Mouse (Mus musculus) liver, embryonic 11.5 days (tissue): ENCODE results near the gene Ssr2. TPM values are rescaled to one million over a fixed set of nuclear protein-coding genes. Genes with fewer than 3 reads are reported as not detected.
"Not testable (repeated sequence)": the region's sequence is repeated elsewhere in the genome, so short reads cannot be mapped to it uniquely, and the experiment has no call there.

Source experiments
- ATAC-seq: fragments of 200-750 bp; cut with Nextera tagmentation; replicated peaks from 2 replicates; pipeline ENCODE4 v1.8.0; 2017; ENCODE audit warnings: moderate number of reproducible peaks, mild to moderate bottlenecking, moderate TSS enrichment, moderate library complexity; ENCODE audit not compliant: low FRiP score
- DNase-seq: peaks from one replicate; pipeline ENCODE4 v3.0.0-alpha.2; 2017; ENCODE audit warnings: low spot score
- H3K27ac ChIP-seq: fragments of 300-500 bp; sonication (generic); 2 replicates; pipeline ENCODE4 v1.5.1; 2014; ENCODE audit warnings: mild to moderate bottlenecking, low read depth, low read length, control low read depth
- H3K27me3 ChIP-seq: fragments of 300-500 bp; sonication (generic); replicated peaks from 2 replicates; pipeline ENCODE4 v1.6.1; 2014; ENCODE audit warnings: low read length, mixed read lengths; ENCODE audit not compliant: control insufficient read depth, insufficient read depth
- H3K36me3 ChIP-seq: fragments of 300-500 bp; sonication (generic); 2 replicates; pipeline ENCODE4 v1.6.1; 2014; ENCODE audit warnings: mild to moderate bottlenecking, low read length, moderate library complexity, mixed read lengths; ENCODE audit not compliant: control insufficient read depth, insufficient read depth
- H3K4me1 ChIP-seq: fragments of 300-500 bp; sonication (generic); replicated peaks from 2 replicates; pipeline ENCODE4 v1.6.1; 2014; ENCODE audit warnings: low read length, mixed read lengths; ENCODE audit not compliant: control insufficient read depth, insufficient read depth
- H3K4me2 ChIP-seq: fragments of 300-500 bp; sonication (generic); 2 replicates; pipeline ENCODE4 v1.6.1; 2014; ENCODE audit warnings: mild to moderate bottlenecking, control low read depth, moderate library complexity
- H3K4me3 ChIP-seq: fragments of 300-500 bp; sonication (generic); 2 replicates; pipeline ENCODE4 v1.5.1; 2014; ENCODE audit warnings: low read depth, low read length, control low read depth
- H3K9ac ChIP-seq: fragments of 300-500 bp; sonication (generic); 2 replicates; pipeline ENCODE4 v1.6.1; 2014; ENCODE audit warnings: low read depth, low read length, control low read depth
- H3K9me3 ChIP-seq: fragments of 300-500 bp; sonication (generic); 2 replicates; pipeline ENCODE4 v1.6.1; 2016; ENCODE audit warnings: low read length, inconsistent platforms, mixed read lengths; ENCODE audit not compliant: control insufficient read depth
- WGBS: fragments of 180-500 bp; shearing (Covaris S2); extraction: QIAGEN DNeasy Blood & Tissue Kit; methylation state at CpG from one replicate; pipeline ENCODE4 v1.1.7; 2014; 5-methylcytosine and 5-hydroxymethylcytosine counted together
- polyA plus RNA-seq: library from polyadenylated mRNA; unstranded; fragments of >200 nt; fragmentation: Nextera tagmentation; extraction: Ambion mirVana; gene quantifications from 2 replicates; pipeline ENCODE4 v1.2.1, GENCODE M21; 2014

Ssr2 gene
- polyA plus RNA-seq, 1 experiment from 2014 or later: 307 TPM

- WGBS: 61% methylated on average over 10 of the region's 10 CpGs
- peaks cover 6% of the 10 kb centered on the region for H3K4me1 ChIP-seq
- no peaks in the 10 kb centered on the region for H3K27me3 ChIP-seq
- no peaks in the 10 kb centered on the region for H3K36me3 ChIP-seq
- H3K27ac ChIP-seq: no peak overlapping the region
- H3K9ac ChIP-seq: no peak overlapping the region
- H3K4me3 ChIP-seq: no peak overlapping the region
- no peak overlapping the region for H3K4me2 ChIP-seq
- no peaks in the 10 kb centered on the region for H3K9me3 ChIP-seq
- DNase-seq (no peak), ATAC-seq (no peak)
Measured at GRCm38 (mm10) chr3:88593893-88594580, 18.4 kb downstream of the Ssr2 start.

GRCm38 (mm10) chr3:88596547-88596946 is 20.9 kb downstream of the Ssr2 start:
- not testable (repeated sequence) for H3K9me3 ChIP-seq, H3K4me3 ChIP-seq, H3K27me3 ChIP-seq, DNase-seq, H3K4me1 ChIP-seq, H3K9ac ChIP-seq, H3K4me2 ChIP-seq, H3K27ac ChIP-seq, H3K36me3 ChIP-seq, ATAC-seq
- 84% methylated on average over 4 of the region's 4 CpGs for WGBS

- Histone ChIP-seq H3K27ac (no peak overlapping the region), H3K4me2 (no peak overlapping the region), H3K4me3 (no peak overlapping the region), H3K4me1 (peaks cover 13% of the 10 kb centered on the region), H3K36me3 (no peaks in the 10 kb centered on the region), H3K27me3 (no peaks in the 10 kb centered on the region), H3K9me3 (no peaks in the 10 kb centered on the region), H3K9ac (no peak overlapping the region)
- no peak for DNase-seq
- ATAC-seq: no peak
- 78% methylated on average over 4 of the region's 4 CpGs for WGBS
Measured at GRCm38 (mm10) chr3:88602466-88602865, 26.8 kb downstream of the Ssr2 start.

- Histone ChIP-seq H3K36me3 (no peaks in the 10 kb centered on the region), H3K27me3 (no peaks in the 10 kb centered on the region), H3K4me1 (peaks cover 21% of the 10 kb centered on the region), H3K4me2 (no peak overlapping the region), H3K9me3 (no peaks in the 10 kb centered on the region), H3K9ac (no peak overlapping the region; the same call in 1 of the 2 replicates), H3K4me3 (no peak overlapping the region), H3K27ac (no peak overlapping the region)
- peak; percentile 46; the same call in 1 of the 2 replicates for ATAC-seq
- WGBS: 20% methylated on average over 6 of the region's 6 CpGs
- DNase-seq: peak; percentile 65
Measured at GRCm38 (mm10) chr3:88603714-88604161, 28.1 kb downstream of the Ssr2 start.

GRCm38 (mm10) chr3:88604863-88605262 is 29.2 kb downstream of the Ssr2 start:
- H3K4me1 ChIP-seq: peaks cover 21% of the 10 kb centered on the region
- no peak overlapping the region for H3K27ac ChIP-seq
- no peak overlapping the region for H3K4me2 ChIP-seq
- WGBS: 86% methylated on average over 7 of the region's 7 CpGs
- H3K9ac ChIP-seq: no peak overlapping the region
- ATAC-seq: no peak
- H3K9me3 ChIP-seq: no peaks in the 10 kb centered on the region
- H3K36me3 ChIP-seq: no peaks in the 10 kb centered on the region
- no peak overlapping the region for H3K4me3 ChIP-seq
- H3K27me3 ChIP-seq: no peaks in the 10 kb centered on the region
- DNase-seq: no peak

- not testable (repeated sequence) for H3K9ac ChIP-seq, H3K9me3 ChIP-seq, DNase-seq, H3K27ac ChIP-seq, H3K27me3 ChIP-seq, ATAC-seq, H3K36me3 ChIP-seq
- Histone ChIP-seq H3K4me3 (peak within 1 kb of the TSS; percentile 37; the same call in 1 of the 2 replicates), H3K4me2 (peak within 1 kb of the TSS; percentile 66), H3K4me1 (peaks cover 21% of the 10 kb centered on the region)
- WGBS: 81% methylated on average over 2 of the region's 2 CpGs
Measured at GRCm38 (mm10) chr3:88605666-88606065, 30.0 kb downstream of the Ssr2 start, which contains the start of gene Arhgef2. Gene Arhgef2 (plus strand): TSS chr3:88605966.

- H3K9ac ChIP-seq: peak overlapping the region; percentile 41
- ATAC-seq (peak; percentile 89), DNase-seq (peak; percentile 92)
- peak overlapping the region; percentile 37 for H3K4me3 ChIP-seq
- H3K4me1 ChIP-seq: peaks cover 21% of the 10 kb centered on the region
- H3K4me2 ChIP-seq: peak overlapping the region; percentile 66
- no peaks in the 10 kb centered on the region for H3K36me3 ChIP-seq
- under 1% methylated on average over 20 of the region's 20 CpGs for WGBS
- no peak overlapping the region for H3K27ac ChIP-seq
- H3K27me3 ChIP-seq: no peaks in the 10 kb centered on the region
- no peaks in the 10 kb centered on the region for H3K9me3 ChIP-seq
Measured at GRCm38 (mm10) chr3:88607065-88607757, 31.5 kb downstream of the Ssr2 start.

GRCm38 (mm10) chr3:88607758-88608138 is 32.1 kb downstream of the Ssr2 start:
- Histone ChIP-seq H3K36me3 (no peaks in the 10 kb centered on the region), H3K9me3 (no peaks in the 10 kb centered on the region), H3K27ac (no peak overlapping the region), H3K4me2 (peak overlapping the region; percentile 66), H3K9ac (peak overlapping the region; percentile 41), H3K4me1 (peaks cover 21% of the 10 kb centered on the region), H3K27me3 (no peaks in the 10 kb centered on the region), H3K4me3 (peak overlapping the region; percentile 37)
- WGBS: 26% methylated on average over 10 of the region's 10 CpGs
- ATAC-seq: peak; percentile 29
- no peak for DNase-seq
